Mouse (Mus musculus) liver, postnatal 0 days (tissue): ENCODE results near the gene Ptpn21. TPM values are rescaled to one million over a fixed set of nuclear protein-coding genes. Genes with fewer than 3 reads are reported as not detected.
A peak's percentile ranks its signal among the peaks of the same experiment; 100 is the strongest.

Source experiments
- ATAC-seq: fragments of 200-750 bp; cut with Nextera tagmentation; 2 replicates; pipeline ENCODE4 v1.8.0; 2017; ENCODE audit warnings: mild to moderate bottlenecking, moderate library complexity
- DNase-seq: peaks from one replicate; pipeline ENCODE4 v3.0.0-alpha.2; 2016
- H3K27ac ChIP-seq: fragments of 300-500 bp; sonication (generic); 2 replicates; pipeline ENCODE4 v1.5.1; 2014; ENCODE audit warnings: antibody characterized with exemption, moderate library complexity, mild to moderate bottlenecking, low read depth
- H3K27me3 ChIP-seq: fragments of 300-500 bp; sonication (generic); 2 replicates; pipeline ENCODE4 v1.6.1; 2014; ENCODE audit warnings: low read length, control low read depth, mixed read lengths; ENCODE audit not compliant: insufficient read depth
- H3K36me3 ChIP-seq: fragments of 300-500 bp; sonication (generic); replicated peaks from 2 replicates; pipeline ENCODE4 v1.6.1; 2014; ENCODE audit warnings: mild to moderate bottlenecking, control low read depth, low read length, moderate library complexity, mixed read lengths; ENCODE audit not compliant: insufficient read depth
- H3K4me1 ChIP-seq: fragments of 300-500 bp; sonication (generic); 2 replicates; pipeline ENCODE4 v1.6.1; 2014; ENCODE audit warnings: antibody characterized with exemption, mild to moderate bottlenecking, control low read depth; ENCODE audit not compliant: insufficient read depth
- H3K4me2 ChIP-seq: fragments of 300-500 bp; sonication (generic); 2 replicates; pipeline ENCODE4 v1.6.1; 2014; ENCODE audit warnings: low read depth, mild to moderate bottlenecking, low read length, moderate library complexity, mixed read lengths
- H3K4me3 ChIP-seq: fragments of 300-500 bp; sonication (generic); 2 replicates; pipeline ENCODE4 v1.5.1; 2014; ENCODE audit warnings: low read depth, low read length
- H3K9ac ChIP-seq: fragments of 300-500 bp; sonication (generic); replicated peaks from 2 replicates; pipeline ENCODE4 v1.6.1; 2014; ENCODE audit warnings: mild to moderate bottlenecking, moderate library complexity
- H3K9me3 ChIP-seq: fragments of 300-500 bp; sonication (generic); 2 replicates; pipeline ENCODE4 v1.6.1; 2016; ENCODE audit warnings: mild to moderate bottlenecking, control low read depth, low read length, mixed read lengths
- CTCF ChIP-seq: sonication (generic); IDR thresholded peaks from 2 replicates; pipeline ENCODE4 v1.5.1; 2016; ENCODE audit warnings: antibody characterized with exemption, low read depth
- EP300 ChIP-seq: IDR thresholded peaks from 2 replicates; pipeline ENCODE4 v1.6.1; 2016; ENCODE audit warnings: antibody characterized with exemption, low read depth, mild to moderate bottlenecking
- WGBS: fragments of 180-500 bp; shearing (Covaris S2); extraction: QIAGEN DNeasy Blood & Tissue Kit; methylation state at CpG from one replicate; pipeline ENCODE4 v1.1.7; 2014; ENCODE audit not compliant: insufficient replicate concordance; 5-methylcytosine and 5-hydroxymethylcytosine counted together
- polyA plus RNA-seq: library from polyadenylated mRNA; unstranded; fragments of >200 nt; fragmentation: Nextera tagmentation; extraction: Ambion mirVana; gene quantifications from 2 replicates; pipeline ENCODE4 v1.2.1, GENCODE M21; 2015

The Ptpn21 gene
- polyA plus RNA-seq, 1 experiment from 2014 or later, result 4.1 TPM

DNA sequence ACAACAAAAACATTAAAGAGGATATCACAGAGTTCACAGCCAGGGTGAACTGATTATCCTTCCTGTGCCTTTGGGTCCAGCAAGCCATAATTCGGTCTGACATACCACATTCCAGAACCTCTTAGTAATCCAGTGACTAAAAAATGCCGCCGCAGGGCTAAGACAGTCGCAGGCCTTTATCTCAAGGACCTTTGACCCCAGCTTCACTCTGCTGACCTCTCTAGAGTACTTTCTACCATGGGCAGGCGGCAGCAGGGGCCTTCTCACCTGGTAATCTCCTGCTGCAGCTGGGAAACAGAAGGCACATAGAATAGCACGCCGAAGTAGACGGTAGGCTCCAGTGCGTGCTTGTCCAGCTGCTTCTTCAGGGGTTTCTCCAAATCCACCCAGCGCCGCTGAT is 22.4 kb downstream of the Ptpn21 start:
- no peaks in the 10 kb centered on the region for H3K9me3 ChIP-seq
- peak; percentile 59 for ATAC-seq
- H3K4me1 ChIP-seq, result peaks cover 5% of the 10 kb centered on the region
- no peaks in the 10 kb centered on the region for H3K27me3 ChIP-seq
- H3K27ac ChIP-seq, result peak overlapping the region; percentile 64
- DNase-seq, result peak; percentile 24
- 0 out of 2 replicates have a peak overlapping the region, but pooled peaks have one; percentile 11 for H3K9ac ChIP-seq
- H3K4me3 ChIP-seq, result no peak overlapping the region
- H3K4me2 ChIP-seq, result peak overlapping the region; percentile 13; the same call in 1 of the 2 replicates
- TF ChIP-seq EP300 (no peak), CTCF (no peak)
- WGBS, result 56% methylated on average over 11 of the region's 11 CpGs
- H3K36me3 ChIP-seq, result no peaks in the 10 kb centered on the region

DNA sequence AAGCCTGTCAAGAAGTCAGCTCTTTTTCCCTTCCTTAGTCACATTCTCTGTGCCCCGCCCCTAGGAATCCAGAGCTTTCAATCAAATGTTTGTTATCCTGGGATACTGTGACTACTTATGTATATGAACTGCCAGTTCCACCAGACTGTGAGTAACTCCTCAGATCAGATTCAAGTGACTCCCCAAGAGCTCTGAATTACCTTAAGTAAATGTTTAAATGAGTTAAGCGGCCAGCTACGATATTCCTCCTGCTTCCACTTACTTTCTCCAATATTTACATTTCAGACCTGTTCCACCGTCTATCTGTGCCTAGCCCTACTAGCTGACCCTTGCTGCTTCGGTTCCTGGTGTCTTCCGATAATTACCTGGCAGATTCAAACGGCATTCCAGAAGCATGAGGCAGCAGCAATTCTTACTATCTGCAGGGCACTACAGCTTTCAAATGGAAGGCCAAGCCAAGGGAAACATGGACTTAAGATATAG is 23.5 kb downstream of the Ptpn21 start:
- ATAC-seq (no peak), DNase-seq (no peak)
- Histone ChIP-seq H3K9ac (no peak overlapping the region), H3K36me3 (no peaks in the 10 kb centered on the region), H3K4me3 (no peak overlapping the region), H3K9me3 (no peaks in the 10 kb centered on the region), H3K27ac (no peak overlapping the region), H3K4me2 (no peak overlapping the region), H3K4me1 (peaks cover 5% of the 10 kb centered on the region), H3K27me3 (no peaks in the 10 kb centered on the region)
- TF ChIP-seq EP300, result no peak
- TF ChIP-seq CTCF, result no peak
- 64% methylated on average over 7 of the region's 7 CpGs for WGBS

DNA sequence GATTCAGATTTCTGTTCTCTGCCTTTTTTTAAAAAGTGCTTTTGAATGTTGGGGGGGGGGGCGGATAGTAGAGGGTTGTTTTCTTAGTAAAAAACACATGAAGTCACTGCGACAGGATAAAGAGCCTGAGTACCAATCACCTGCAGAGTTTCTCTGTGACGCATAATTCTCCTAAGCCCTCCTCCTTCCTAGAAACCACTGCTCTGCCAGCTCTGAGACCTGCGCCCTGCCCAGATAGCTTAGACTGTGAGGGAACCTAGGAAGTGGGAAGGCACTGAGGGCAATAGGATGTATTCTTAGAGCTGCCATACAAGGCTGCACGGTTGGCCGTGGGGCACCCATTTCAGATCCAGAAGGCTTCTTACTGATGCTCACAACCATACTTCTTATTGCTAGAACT is 24.4 kb downstream of the Ptpn21 start:
- DNase-seq, result no peak
- 70% methylated on average over 6 of the region's 6 CpGs for WGBS
- Histone ChIP-seq H3K4me1 (peaks cover 5% of the 10 kb centered on the region), H3K27me3 (no peaks in the 10 kb centered on the region), H3K9me3 (no peaks in the 10 kb centered on the region), H3K27ac (no peak overlapping the region), H3K4me3 (no peak overlapping the region), H3K9ac (no peak overlapping the region), H3K4me2 (no peak overlapping the region), H3K36me3 (no peaks in the 10 kb centered on the region)
- TF ChIP-seq CTCF (no peak), EP300 (no peak)
- no peak for ATAC-seq

DNA sequence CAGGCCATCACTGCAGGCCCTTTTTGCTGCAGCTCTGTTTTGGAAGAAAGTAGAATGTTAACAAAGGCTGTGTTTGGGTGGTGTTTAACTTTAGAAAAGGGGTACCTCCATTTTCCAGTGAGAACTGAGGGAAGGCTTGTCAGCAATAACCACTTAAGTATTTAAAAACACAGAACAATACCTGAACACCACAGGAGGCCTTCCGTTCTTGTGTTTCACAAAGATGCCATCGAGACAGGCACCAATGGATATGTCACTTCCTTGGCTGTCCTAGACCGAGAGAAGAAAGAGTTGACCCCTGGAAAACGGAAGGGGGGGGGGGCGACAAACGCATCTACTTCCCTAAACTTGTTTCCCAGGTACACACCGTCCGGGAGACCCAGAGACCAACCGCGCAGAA is 33.2 kb downstream of the Ptpn21 start:
- no peak for TF ChIP-seq CTCF
- TF ChIP-seq EP300, result no peak
- no peak for ATAC-seq
- WGBS, result 81% methylated on average over 10 of the region's 10 CpGs
- H3K9me3 ChIP-seq, result no peaks in the 10 kb centered on the region
- 0 out of 2 replicates have a peak, but pooled peaks cover 2% of the 10 kb centered on the region for H3K36me3 ChIP-seq
- no peaks in the 10 kb centered on the region for H3K4me1 ChIP-seq
- H3K9ac ChIP-seq, result no peak overlapping the region
- DNase-seq, result no peak
- no peak overlapping the region for H3K4me3 ChIP-seq
- no peak overlapping the region for H3K27ac ChIP-seq
- no peaks in the 10 kb centered on the region for H3K27me3 ChIP-seq
- no peak overlapping the region for H3K4me2 ChIP-seq

DNA sequence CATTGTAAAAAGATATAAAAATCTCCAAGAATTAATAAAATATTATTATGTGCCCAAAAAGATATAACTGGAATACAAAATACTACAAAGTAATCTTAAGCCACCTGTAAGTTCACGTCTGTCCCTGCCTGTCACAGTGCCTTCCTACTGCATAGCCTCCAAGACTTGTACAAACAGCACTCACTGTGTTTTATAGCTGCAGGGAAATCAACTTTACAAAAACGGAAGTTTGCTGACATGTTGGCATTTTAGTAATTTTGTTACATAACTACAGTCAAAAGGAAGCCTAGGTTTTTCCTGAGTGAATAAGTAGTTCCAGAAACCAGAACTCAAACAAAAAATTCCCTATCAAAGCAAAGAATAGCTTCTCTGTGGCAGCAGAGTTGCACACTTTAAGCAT is 33.7 kb downstream of the Ptpn21 start:
- Histone ChIP-seq H3K27ac (no peak overlapping the region), H3K36me3 (0 out of 2 replicates have a peak, but pooled peaks cover 2% of the 10 kb centered on the region), H3K9me3 (no peaks in the 10 kb centered on the region), H3K27me3 (no peaks in the 10 kb centered on the region), H3K4me2 (no peak overlapping the region), H3K4me1 (no peaks in the 10 kb centered on the region), H3K4me3 (no peak overlapping the region), H3K9ac (no peak overlapping the region)
- ATAC-seq, result no peak
- DNase-seq, result no peak
- TF ChIP-seq CTCF (no peak), EP300 (no peak)
- WGBS, result 50% methylated on average over 2 of the region's 2 CpGs

DNA sequence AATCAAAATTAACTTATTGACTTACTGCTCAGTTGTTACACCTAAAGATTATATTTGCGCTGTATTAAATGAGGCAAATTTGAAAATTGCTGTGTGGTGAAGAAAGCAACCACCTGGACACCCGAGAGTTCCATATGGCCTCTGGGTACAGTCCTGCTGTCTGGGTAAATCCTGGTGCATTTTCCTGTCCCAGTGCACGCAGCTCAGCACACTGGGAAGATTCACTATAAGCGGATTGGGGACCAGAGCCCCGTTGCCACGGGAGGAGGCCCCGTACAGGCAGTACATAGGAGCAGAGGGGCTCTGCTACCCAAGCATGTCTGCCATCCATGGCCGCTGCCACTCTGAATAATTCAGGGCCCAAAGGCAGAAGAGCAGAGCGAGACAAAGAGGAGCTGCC is 35.6 kb downstream of the Ptpn21 start:
- 87% methylated on average over 9 of the region's 9 CpGs for WGBS
- DNase-seq (no peak), ATAC-seq (no peak)
- Histone ChIP-seq H3K36me3 (0 out of 2 replicates have a peak, but pooled peaks cover 2% of the 10 kb centered on the region), H3K27ac (no peak overlapping the region), H3K4me1 (no peaks in the 10 kb centered on the region), H3K27me3 (no peaks in the 10 kb centered on the region), H3K4me3 (no peak overlapping the region), H3K4me2 (no peak overlapping the region), H3K9ac (no peak overlapping the region), H3K9me3 (no peaks in the 10 kb centered on the region)
- TF ChIP-seq EP300 (no peak), CTCF (no peak)

DNA sequence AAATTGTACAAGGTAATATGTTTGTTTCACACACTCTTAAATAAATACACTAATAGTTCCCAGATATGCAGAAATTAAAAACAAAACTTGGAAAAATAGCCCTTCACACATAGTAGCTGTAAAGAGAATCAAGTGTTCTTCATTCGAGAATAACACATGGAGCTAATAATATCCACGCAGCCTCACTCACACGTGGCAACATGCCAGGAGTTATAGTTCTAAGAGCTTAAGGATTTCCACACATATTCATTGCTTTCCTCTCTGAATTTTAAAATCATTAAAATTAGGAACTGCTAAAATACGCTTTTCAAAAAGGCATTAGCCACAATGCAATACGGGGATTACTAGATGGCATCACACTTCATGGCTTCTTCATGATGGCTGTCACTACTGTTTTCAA is 40.0 kb downstream of the Ptpn21 start:
- H3K9me3 ChIP-seq, result no peaks in the 10 kb centered on the region
- H3K4me3 ChIP-seq, result no peak overlapping the region
- H3K4me1 ChIP-seq, result no peaks in the 10 kb centered on the region
- DNase-seq (no peak), ATAC-seq (no peak)
- H3K27me3 ChIP-seq, result no peaks in the 10 kb centered on the region
- H3K27ac ChIP-seq, result no peak overlapping the region
- no peak overlapping the region for H3K4me2 ChIP-seq
- WGBS, result 78% methylated on average over 5 of the region's 5 CpGs
- no peaks in the 10 kb centered on the region for H3K36me3 ChIP-seq
- H3K9ac ChIP-seq, result no peak overlapping the region
- TF ChIP-seq EP300 (no peak), CTCF (no peak)
